Mouse (Mus musculus): ENCODE results near the gene Catsperz.

- no peak for TF ChIP-seq CTCF (IDR thresholded peaks at IDR 0.05; ENCODE audit: control insufficient read depth, insufficient read depth, insufficient read length)
- TF ChIP-seq MYOG (IDR thresholded peaks at IDR 0.05; ENCODE audit: control insufficient read depth, extremely low read depth, insufficient read length) = no peak
- TF ChIP-seq MAX (IDR thresholded peaks at IDR 0.05) = peak; percentile 75
- peak; percentile 54 for TF ChIP-seq CEBPB (IDR thresholded peaks at IDR 0.05; ENCODE audit: low read depth)
- TF ChIP-seq USF1 (IDR thresholded peaks at IDR 0.05; ENCODE audit: low read depth) = peak; percentile 50
- no peak for TF ChIP-seq MYOD1 (IDR thresholded peaks at IDR 0.05; ENCODE audit: control insufficient read depth, insufficient read length, low read depth)
- TF ChIP-seq FOSL1 (IDR thresholded peaks at IDR 0.05; ENCODE audit: insufficient read depth, low read length, poor library complexity, severe bottlenecking) = no peak
Observed at GRCm38 (mm10) chr19:6921647-6922567, 3.3 kb downstream of the Catsperz start, which contains the start of gene Esrra.

All from C2C12 (cell line).